ENCODE assay signal across 17 mouse cellular contexts in genomic region chr1:43201796-43202195, GRCm38 (mm10). TPM values are rescaled to one million over a fixed set of nuclear protein-coding genes. Genes with fewer than 3 reads are reported as not detected.
"Had no signal": no experiment of that assay in that cellular context is flagged by ENCODE, and none has a peak within 500 bp of the region (broad histone marks: within the 10 kb centered on the region; RNA-seq: fewer than 3 reads in every experiment).

No protein-coding gene starts in this region.

- H3K36me3 ChIP-seq: midbrain, embryonic 10.5 days; midbrain, embryonic 12.5 days; neural tube, embryonic 13.5 days; neural tube, embryonic 15.5 days had no signal

- DNase-seq: lung, embryonic 14.5 days; lung, postnatal 4 days; midbrain, embryonic 14.5 days; right cerebral cortex, adult 18-20 months; right cerebral cortex, postnatal 25 days; right cerebral cortex, postnatal 4 days; spleen, adult 18-20 months; thymus, adult 18-20 months; thymus, postnatal 14 days; thymus, postnatal 36 days had no signal

- H3K27ac ChIP-seq: midbrain, embryonic 10.5 days; midbrain, embryonic 12.5 days; neural tube, embryonic 13.5 days; neural tube, embryonic 15.5 days had no signal

- H3K9me3 ChIP-seq: midbrain, embryonic 10.5 days; midbrain, embryonic 12.5 days; neural tube, embryonic 13.5 days; neural tube, embryonic 15.5 days had no signal

- ATAC-seq: midbrain, embryonic 16.5 days had no signal

- H3K4me3 ChIP-seq: midbrain, embryonic 10.5 days; midbrain, embryonic 12.5 days; myocyte; neural tube, embryonic 13.5 days; neural tube, embryonic 15.5 days had no signal

- H3K27me3 ChIP-seq: midbrain, embryonic 12.5 days; neural tube, embryonic 13.5 days; neural tube, embryonic 15.5 days had no signal

- H3K9ac ChIP-seq: lung, embryonic 14.5 days; midbrain, embryonic 12.5 days; neural tube, embryonic 13.5 days; neural tube, embryonic 15.5 days had no signal

- H3K4me1 ChIP-seq: midbrain, embryonic 10.5 days; midbrain, embryonic 12.5 days; neural tube, embryonic 13.5 days; neural tube, embryonic 15.5 days had no signal

- H3K4me2 ChIP-seq: lung, embryonic 14.5 days; midbrain, embryonic 12.5 days; neural tube, embryonic 13.5 days; neural tube, embryonic 15.5 days had no signal

RNA-seq across cellular contexts. Expression of gene Fhl2, which starts 5.0 kb away (rescaled TPM):
- total RNA-seq: megakaryocyte-erythroid progenitor cell, adult 5-6 weeks had no signal
